Mouse (Mus musculus): Measurements from ENCODE around the gene Usp33.
A peak's percentile ranks its signal among the peaks of the same experiment; 100 is the strongest.
"Not testable (repeated sequence)": the region's sequence is repeated elsewhere in the genome, so short reads cannot be mapped to it uniquely, and the experiment has no call there.

Usp33 gene

GRCm38 (mm10) chr3:152345732-152346632 is at the start of gene Usp33:
Usp33 (plus strand) TSS chr3:152346478.
- peak; percentile 95 for DNase-seq

GRCm38 (mm10) chr3:152300376-152301337 is 45.6 kb upstream of the Usp33 start:
- DNase-seq = no peak

GRCm38 (mm10) chr3:152302991-152303390 is 43.3 kb upstream of the Usp33 start:
- DNase-seq = no peak

GRCm38 (mm10) chr3:152304093-152304815 is 42.0 kb upstream of the Usp33 start:
- no peak for DNase-seq

- DNase-seq = no peak
Observed at GRCm38 (mm10) chr3:152305080-152305479, 41.2 kb upstream of the Usp33 start.

- DNase-seq = no peak
Observed at GRCm38 (mm10) chr3:152305971-152306370, 40.3 kb upstream of the Usp33 start.

- DNase-seq = no peak
Observed at GRCm38 (mm10) chr3:152308485-152309249, 37.6 kb upstream of the Usp33 start.

GRCm38 (mm10) chr3:152309250-152309645 is 37.0 kb upstream of the Usp33 start:
- no peak for DNase-seq

GRCm38 (mm10) chr3:152314666-152315065 is 31.6 kb upstream of the Usp33 start:
- DNase-seq = not testable (repeated sequence)

- DNase-seq = peak; percentile 56
Observed at GRCm38 (mm10) chr3:152315613-152316012, 30.7 kb upstream of the Usp33 start.

- not testable (repeated sequence) for DNase-seq
Observed at GRCm38 (mm10) chr3:152316447-152317173, 29.7 kb upstream of the Usp33 start.

- no peak for DNase-seq
Observed at GRCm38 (mm10) chr3:152320972-152321645, 25.2 kb upstream of the Usp33 start.

- DNase-seq = no peak
Observed at GRCm38 (mm10) chr3:152321765-152322547, 24.3 kb upstream of the Usp33 start.

GRCm38 (mm10) chr3:152332104-152332503 is 14.2 kb upstream of the Usp33 start:
- no peak for DNase-seq

GRCm38 (mm10) chr3:152332545-152333300 is 13.6 kb upstream of the Usp33 start:
- DNase-seq = no peak

GRCm38 (mm10) chr3:152333641-152334040 is 12.6 kb upstream of the Usp33 start:
- DNase-seq = no peak

GRCm38 (mm10) chr3:152336085-152336484 is 10.2 kb upstream of the Usp33 start:
- DNase-seq = no peak

- peak; percentile 90 for DNase-seq
Observed at GRCm38 (mm10) chr3:152339862-152340557, 6.3 kb upstream of the Usp33 start, which contains the start of gene Miga1. Miga1 (minus strand) TSS chr3:152340407.
